Mouse (Mus musculus) embryonic facial prominence, embryonic 15.5 days (tissue): Measurements from ENCODE around the gene Hsd17b6. TPM values are rescaled to one million over a fixed set of nuclear protein-coding genes. Genes with fewer than 3 reads are reported as not detected.

ENCODE experiments used
- ATAC-seq: fragments of 200-750 bp; cut with Nextera tagmentation; 2 replicates; pipeline ENCODE4 v1.8.0; 2017; ENCODE audit warnings: low read depth, moderate TSS enrichment; ENCODE audit not compliant: insufficient number of reproducible peaks, low FRiP score, low TSS enrichment
- H3K27ac ChIP-seq: fragments of 300-500 bp; sonication (generic); replicated peaks from 2 replicates; pipeline ENCODE4 v1.5.1; 2015; ENCODE audit warnings: mild to moderate bottlenecking, inconsistent platforms
- H3K27me3 ChIP-seq: fragments of 300-500 bp; sonication (generic); 2 replicates; pipeline ENCODE4 v1.6.1; 2015; ENCODE audit warnings: inconsistent platforms
- H3K36me3 ChIP-seq: fragments of 300-500 bp; sonication (generic); 2 replicates; pipeline ENCODE4 v1.6.1; 2015; ENCODE audit warnings: mild to moderate bottlenecking, inconsistent platforms
- H3K4me1 ChIP-seq: fragments of 300-500 bp; sonication (generic); 2 replicates; pipeline ENCODE4 v1.6.1; 2015; ENCODE audit warnings: inconsistent platforms
- H3K4me2 ChIP-seq: fragments of 300-500 bp; sonication (generic); replicated peaks from 2 replicates; pipeline ENCODE4 v1.6.1; 2015; ENCODE audit warnings: mild to moderate bottlenecking, inconsistent platforms
- H3K4me3 ChIP-seq: fragments of 300-500 bp; sonication (generic); replicated peaks from 2 replicates; pipeline ENCODE4 v1.5.1; 2015; ENCODE audit warnings: mild to moderate bottlenecking, inconsistent platforms
- H3K9ac ChIP-seq: fragments of 300-500 bp; sonication (generic); 2 replicates; pipeline ENCODE4 v1.6.1; 2015; ENCODE audit warnings: inconsistent platforms
- H3K9me3 ChIP-seq: fragments of 300-500 bp; sonication (generic); replicated peaks from 2 replicates; pipeline ENCODE4 v1.6.1; 2016; ENCODE audit warnings: inconsistent platforms
- WGBS: fragments of 180-500 bp; shearing (Covaris S2); methylation state at CpG from one replicate; pipeline ENCODE4 v1.1.7; 2015; 5-methylcytosine and 5-hydroxymethylcytosine counted together
- polyA plus RNA-seq: library from polyadenylated mRNA; unstranded; fragments of >200 nt; fragmentation: Nextera tagmentation; extraction: Ambion mirVana; gene quantifications from 2 replicates; pipeline ENCODE4 v1.2.1, GENCODE M21; 2015

The Hsd17b6 gene
- polyA plus RNA-seq, 1 experiment from 2014 or later, result 1.1 TPM

DNA sequence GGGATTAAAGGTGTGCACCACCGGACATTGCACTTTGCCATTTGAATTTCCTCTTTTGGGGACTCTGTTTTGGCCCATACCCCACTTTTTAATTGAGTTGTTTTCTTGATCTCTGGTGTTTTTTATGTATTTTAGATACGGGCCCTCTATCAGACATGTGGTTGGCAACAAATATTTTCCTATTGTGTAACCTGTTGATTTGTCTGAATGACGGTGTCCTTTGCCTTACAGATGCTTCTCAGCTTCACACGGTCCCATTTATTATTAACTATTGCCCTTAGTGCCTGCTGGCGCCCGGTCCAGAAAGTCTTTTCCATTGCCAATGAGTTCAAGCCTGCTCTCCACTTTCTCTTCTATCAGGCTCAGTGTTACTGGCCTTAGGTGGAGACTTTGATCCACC lies 40.9 kb downstream of the Hsd17b6 start:
- H3K9ac ChIP-seq, result no peak overlapping the region
- H3K4me2 ChIP-seq, result no peak overlapping the region
- no peaks in the 10 kb centered on the region for H3K9me3 ChIP-seq
- H3K27ac ChIP-seq, result no peak overlapping the region
- WGBS, result 90% methylated on average over 6 of the region's 6 CpGs
- no peaks in the 10 kb centered on the region for H3K27me3 ChIP-seq
- no peaks in the 10 kb centered on the region for H3K36me3 ChIP-seq
- peaks cover 9% of the 10 kb centered on the region; the same call in 1 of the 2 replicates for H3K4me1 ChIP-seq
- H3K4me3 ChIP-seq, result no peak overlapping the region
- ATAC-seq, result no peak

DNA sequence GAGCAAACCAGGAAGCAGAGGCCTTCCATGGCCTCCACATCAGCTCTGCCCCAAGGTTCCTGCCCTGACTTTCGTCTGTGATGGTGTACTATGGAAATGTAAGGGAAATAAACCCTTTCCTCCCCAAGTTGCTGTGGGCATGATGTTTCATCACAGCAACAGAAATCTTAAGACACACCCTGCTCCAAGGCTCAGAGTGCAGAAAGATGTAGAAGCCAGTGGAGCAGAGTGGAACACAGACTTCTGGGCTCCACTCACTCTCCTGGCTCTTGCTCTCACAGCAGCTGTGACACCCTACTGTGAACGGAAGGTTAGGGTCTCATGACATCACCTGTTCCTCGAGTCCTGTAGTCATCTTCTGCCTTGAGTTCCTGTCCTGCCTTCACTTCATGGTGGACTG lies 43.4 kb downstream of the Hsd17b6 start:
- H3K27ac ChIP-seq, result no peak overlapping the region
- no peak for ATAC-seq
- H3K27me3 ChIP-seq, result no peaks in the 10 kb centered on the region
- H3K9me3 ChIP-seq, result no peaks in the 10 kb centered on the region
- H3K4me2 ChIP-seq, result no peak overlapping the region
- no peak overlapping the region for H3K4me3 ChIP-seq
- H3K36me3 ChIP-seq, result no peaks in the 10 kb centered on the region
- no peaks in the 10 kb centered on the region for H3K4me1 ChIP-seq
- 45% methylated on average over 3 of the region's 3 CpGs for WGBS
- no peak overlapping the region for H3K9ac ChIP-seq

DNA sequence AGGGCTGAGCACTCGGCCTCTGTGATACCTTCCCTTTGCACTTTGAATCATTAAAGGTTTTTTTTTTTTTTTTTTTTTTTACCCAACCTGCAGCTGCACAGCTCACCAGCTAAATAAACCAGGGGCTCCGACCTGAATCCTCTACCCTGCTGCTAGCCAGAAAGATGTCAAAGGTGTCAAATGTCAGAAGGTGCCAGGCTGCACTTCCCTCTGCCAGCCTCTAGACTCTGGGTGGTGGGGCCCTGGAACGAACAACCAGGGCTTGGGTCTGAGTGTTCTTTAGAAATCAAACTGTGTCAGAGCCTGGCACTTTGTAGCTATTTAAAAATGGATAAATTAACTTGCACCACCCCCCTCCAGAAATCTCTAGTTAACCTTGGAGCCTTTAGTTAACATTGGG lies 45.0 kb downstream of the Hsd17b6 start:
- ATAC-seq, result no peak

DNA sequence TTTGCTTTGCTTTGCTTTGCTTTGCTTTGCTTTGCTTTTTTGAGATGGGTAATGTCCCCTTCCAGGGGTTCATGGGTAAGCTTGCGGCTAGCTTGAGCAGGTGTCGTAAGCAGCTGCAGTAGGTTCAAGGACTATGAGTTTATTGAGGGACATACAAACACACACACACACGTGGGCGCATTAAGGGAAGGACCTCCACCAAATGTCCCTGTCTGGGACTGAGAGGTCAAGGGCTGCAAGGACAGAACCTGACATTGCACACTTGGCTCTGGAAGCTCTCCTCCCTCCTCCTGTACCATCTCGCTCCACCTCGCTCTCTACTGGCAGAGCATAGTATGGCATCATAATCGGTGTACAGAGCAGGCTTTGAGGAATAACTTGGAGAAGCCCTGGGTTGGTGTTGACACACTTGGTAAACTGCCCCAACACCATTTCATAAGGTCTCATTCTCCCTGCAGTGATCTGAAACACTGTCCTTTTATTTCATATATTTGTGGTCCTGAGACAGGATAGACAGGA lies 48.2 kb downstream of the Hsd17b6 start:
- H3K9ac ChIP-seq, result no peak overlapping the region
- H3K4me1 ChIP-seq, result no peaks in the 10 kb centered on the region
- no peak overlapping the region for H3K4me3 ChIP-seq
- no peaks in the 10 kb centered on the region for H3K9me3 ChIP-seq
- WGBS, result 89% methylated on average over 7 of the region's 7 CpGs
- no peaks in the 10 kb centered on the region for H3K27me3 ChIP-seq
- no peak overlapping the region for H3K27ac ChIP-seq
- ATAC-seq, result no peak
- H3K36me3 ChIP-seq, result no peaks in the 10 kb centered on the region
- no peak overlapping the region for H3K4me2 ChIP-seq

More for the DNA sequence above, 45.0 kb downstream of the Hsd17b6 start:
- no peaks in the 10 kb centered on the region for H3K36me3 ChIP-seq
- no peaks in the 10 kb centered on the region for H3K9me3 ChIP-seq
- no peak overlapping the region for H3K4me2 ChIP-seq
- H3K27me3 ChIP-seq, result no peaks in the 10 kb centered on the region
- H3K27ac ChIP-seq, result no peak overlapping the region
- no peak overlapping the region for H3K4me3 ChIP-seq
- no peaks in the 10 kb centered on the region for H3K4me1 ChIP-seq
- 73% methylated on average over 3 of the region's 3 CpGs for WGBS
- no peak overlapping the region for H3K9ac ChIP-seq

DNA sequence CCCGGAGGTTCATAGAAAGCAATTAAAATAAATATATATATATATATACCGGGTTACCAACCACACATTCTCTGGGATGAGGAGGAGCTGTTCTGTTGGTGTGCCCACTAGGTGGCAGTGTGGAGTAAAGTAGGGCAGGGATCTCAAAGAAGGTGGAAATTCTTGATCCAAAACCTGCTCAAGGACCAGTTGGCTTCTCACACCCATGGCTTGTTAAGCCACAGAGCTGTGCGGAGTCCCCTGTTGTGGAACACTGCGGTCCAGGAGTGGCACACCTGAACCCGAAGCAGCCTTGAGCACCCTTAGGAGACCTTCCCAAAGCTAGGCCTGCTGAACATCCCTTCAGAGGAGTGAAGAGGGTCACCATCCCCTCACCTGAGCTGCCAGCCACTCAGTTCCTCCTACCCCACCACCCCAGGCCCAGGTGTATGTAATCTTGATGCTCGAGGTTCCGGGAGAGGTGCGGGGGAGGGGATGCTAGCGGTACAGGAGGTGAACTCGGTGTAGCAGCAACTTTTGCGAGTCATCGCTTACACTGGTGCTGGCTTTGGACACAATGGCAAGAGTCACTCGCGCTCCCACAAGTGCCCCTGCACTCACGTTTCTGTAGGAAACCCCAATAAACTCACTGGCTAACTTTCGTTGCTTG lies 51.1 kb downstream of the Hsd17b6 start:
- Histone ChIP-seq H3K4me3 (no peak overlapping the region), H3K27ac (no peak overlapping the region), H3K27me3 (no peaks in the 10 kb centered on the region), H3K4me2 (no peak overlapping the region), H3K9me3 (no peaks in the 10 kb centered on the region), H3K4me1 (no peaks in the 10 kb centered on the region), H3K9ac (no peak overlapping the region), H3K36me3 (no peaks in the 10 kb centered on the region)
- peak; percentile 39; the same call in 1 of the 2 replicates for ATAC-seq
- WGBS, result 57% methylated on average over 16 of the region's 16 CpGs

DNA sequence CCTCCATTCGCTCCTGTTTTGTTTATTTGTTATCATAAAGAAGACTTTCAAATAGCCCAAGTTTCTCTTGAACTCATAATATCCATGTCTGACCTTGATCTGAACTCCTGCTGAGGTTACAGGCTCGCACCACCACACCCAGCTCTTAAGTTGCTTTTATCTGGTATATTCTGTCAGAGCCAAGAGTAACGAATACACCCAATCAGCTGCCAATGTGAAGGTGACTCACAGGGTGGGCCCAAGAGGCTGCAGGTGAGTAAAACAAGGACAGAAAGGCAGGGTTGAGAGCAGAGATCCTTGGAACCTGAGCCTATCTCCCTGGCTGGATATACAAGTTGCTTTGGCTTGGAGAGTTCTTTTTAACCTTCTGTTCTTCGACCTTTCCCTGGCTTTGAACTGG lies 52.4 kb downstream of the Hsd17b6 start:
- Histone ChIP-seq H3K27me3 (no peaks in the 10 kb centered on the region), H3K9ac (no peak overlapping the region), H3K4me2 (no peak overlapping the region), H3K36me3 (no peaks in the 10 kb centered on the region), H3K4me1 (no peaks in the 10 kb centered on the region), H3K9me3 (no peaks in the 10 kb centered on the region), H3K4me3 (no peak overlapping the region), H3K27ac (no peak overlapping the region)
- ATAC-seq, result no peak
- WGBS, result 59% methylated on average over 4 of the region's 4 CpGs

DNA sequence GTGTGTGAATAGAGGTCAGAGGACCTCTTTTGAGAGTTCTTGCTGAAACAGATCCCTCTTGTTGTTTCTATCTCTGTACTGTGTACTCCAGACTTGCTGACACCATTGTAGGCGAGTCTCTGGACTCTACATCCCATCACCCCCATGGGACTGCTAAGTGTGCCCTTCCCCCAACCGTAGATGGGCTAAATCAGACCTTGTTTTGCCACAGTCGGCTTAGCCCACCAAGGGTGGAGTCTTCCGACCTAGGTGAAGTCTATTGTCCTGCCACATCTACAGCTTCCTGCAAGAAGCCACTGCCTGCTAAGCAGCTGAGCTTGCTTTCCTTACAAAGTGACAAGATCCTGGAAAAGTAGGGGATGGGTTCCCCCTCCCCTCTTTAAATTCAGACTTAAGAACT lies 55.6 kb downstream of the Hsd17b6 start:
- Histone ChIP-seq H3K27me3 (no peaks in the 10 kb centered on the region), H3K36me3 (no peaks in the 10 kb centered on the region), H3K9ac (no peak overlapping the region), H3K4me3 (no peak overlapping the region), H3K27ac (no peak overlapping the region), H3K9me3 (no peaks in the 10 kb centered on the region), H3K4me2 (no peak overlapping the region), H3K4me1 (no peaks in the 10 kb centered on the region)
- 76% methylated on average over 4 of the region's 4 CpGs for WGBS
- no peak for ATAC-seq

DNA sequence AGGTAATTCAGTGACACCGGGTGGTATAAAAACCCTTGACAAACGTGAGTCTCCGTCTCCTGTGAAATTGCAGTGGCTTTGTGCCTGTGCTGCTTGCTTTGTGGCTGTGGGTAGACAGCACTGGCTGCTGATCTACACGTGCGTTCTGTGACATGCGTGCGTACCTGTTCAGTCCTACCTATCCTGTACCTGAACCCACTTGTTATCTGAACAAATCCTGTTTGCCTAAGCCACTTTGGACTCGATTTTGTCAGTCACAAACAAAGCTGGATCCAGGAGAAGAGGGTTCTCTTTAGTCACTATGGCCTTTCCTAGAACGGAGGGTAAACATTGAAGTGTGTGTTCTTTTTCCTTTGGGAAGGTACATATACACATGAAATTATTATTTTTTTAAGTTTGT lies 56.0 kb downstream of the Hsd17b6 start:
- H3K4me2 ChIP-seq, result no peak overlapping the region
- H3K9ac ChIP-seq, result no peak overlapping the region
- no peaks in the 10 kb centered on the region for H3K9me3 ChIP-seq
- H3K27ac ChIP-seq, result no peak overlapping the region
- ATAC-seq, result no peak
- H3K36me3 ChIP-seq, result no peaks in the 10 kb centered on the region
- no peaks in the 10 kb centered on the region for H3K27me3 ChIP-seq
- 77% methylated on average over 9 of the region's 9 CpGs for WGBS
- no peaks in the 10 kb centered on the region for H3K4me1 ChIP-seq
- no peak overlapping the region for H3K4me3 ChIP-seq

DNA sequence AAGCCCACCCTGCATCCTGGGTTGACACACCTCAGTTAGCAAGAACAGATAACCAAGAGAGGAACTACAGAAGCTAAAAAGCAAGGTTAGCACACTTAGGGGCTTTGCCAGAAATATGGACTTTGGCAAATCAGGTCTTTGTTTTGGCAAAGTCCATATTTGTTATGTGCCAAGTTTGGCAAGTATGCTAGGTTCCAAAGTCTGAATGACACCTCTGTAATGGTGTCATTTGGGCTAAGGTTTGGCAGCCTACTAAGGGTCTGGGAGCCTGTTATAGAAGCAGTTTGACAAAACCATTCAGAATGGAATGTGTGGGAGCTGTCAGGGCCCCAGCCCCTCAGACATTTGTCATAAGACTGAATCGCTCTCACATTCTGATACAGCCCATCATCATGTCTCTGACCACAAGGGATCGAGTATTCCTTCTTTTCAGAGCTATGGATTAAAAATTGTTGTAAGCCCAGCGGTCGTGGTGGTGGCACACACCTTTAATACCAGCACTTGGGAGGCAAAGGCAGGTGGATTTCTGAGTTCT lies 57.7 kb downstream of the Hsd17b6 start:
- no peak overlapping the region for H3K27ac ChIP-seq
- no peak overlapping the region for H3K9ac ChIP-seq
- H3K4me2 ChIP-seq, result no peak overlapping the region
- no peaks in the 10 kb centered on the region for H3K27me3 ChIP-seq
- no peak for ATAC-seq
- WGBS, result 76% methylated on average over 4 of the region's 4 CpGs
- no peaks in the 10 kb centered on the region for H3K36me3 ChIP-seq
- no peaks in the 10 kb centered on the region for H3K9me3 ChIP-seq
- H3K4me3 ChIP-seq, result no peak overlapping the region
- H3K4me1 ChIP-seq, result no peaks in the 10 kb centered on the region

DNA sequence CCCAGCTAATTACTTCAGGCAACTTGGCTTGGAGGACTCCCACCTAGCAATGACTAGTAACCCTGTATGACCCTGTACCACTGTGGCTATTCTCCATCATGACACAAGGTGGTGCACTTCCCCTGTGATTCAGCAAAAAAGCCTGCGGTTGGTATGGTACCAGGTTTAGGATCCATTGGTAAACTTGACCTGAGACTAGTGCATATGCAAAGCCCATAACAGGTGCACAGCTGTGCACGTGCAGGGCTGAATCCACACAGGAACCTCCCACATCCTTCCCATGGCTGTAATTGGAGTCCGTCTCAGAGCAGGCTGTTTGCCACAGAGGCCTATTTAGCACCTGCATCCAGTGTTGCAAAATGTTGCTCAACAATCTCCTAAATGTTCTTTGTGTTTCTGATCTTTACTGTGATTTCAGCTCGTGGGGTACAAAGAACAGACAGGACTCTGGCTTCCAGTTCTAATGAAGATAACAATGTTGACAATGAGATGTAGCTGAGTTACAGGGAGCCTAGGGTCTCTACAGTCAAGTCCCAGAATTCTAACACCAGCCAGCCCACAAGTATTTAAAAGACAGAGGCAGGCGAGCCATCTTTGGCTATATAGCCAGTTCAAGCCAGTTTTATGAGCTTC lies 61.9 kb downstream of the Hsd17b6 start:
- H3K27me3 ChIP-seq, result no peaks in the 10 kb centered on the region
- no peaks in the 10 kb centered on the region for H3K4me1 ChIP-seq
- 24% methylated on average over 5 of the region's 5 CpGs for WGBS
- no peaks in the 10 kb centered on the region for H3K36me3 ChIP-seq
- no peak overlapping the region for H3K4me3 ChIP-seq
- H3K9me3 ChIP-seq, result no peaks in the 10 kb centered on the region
- peak; percentile 63; the same call in 1 of the 2 replicates for ATAC-seq
- no peak overlapping the region for H3K27ac ChIP-seq
- H3K4me2 ChIP-seq, result no peak overlapping the region
- no peak overlapping the region for H3K9ac ChIP-seq
